Mouse (Mus musculus) MEL (cell line): ENCODE results near the gene Slc30a6. TPM values are rescaled to one million over a fixed set of nuclear protein-coding genes. Genes with fewer than 3 reads are reported as not detected.

Experiments
- DNase-seq: peaks from one replicate; pipeline ENCODE4 v3.0.0; 2011; ENCODE audit warnings: low read depth, low spot score
- H3K27ac ChIP-seq: 2 replicates; pipeline ENCODE4 v1.5.1; 2012; ENCODE audit warnings: low read depth, mild to moderate bottlenecking, control low read depth, low read length, moderate library complexity; ENCODE audit not compliant: control insufficient read depth
- H3K27me3 ChIP-seq, 2 experiments: fragments of 150-350 bp in 1 of 2; sonication (generic) in 1 of 2; 2 replicates each; pipeline ENCODE4 v1.6.1; 2012; ENCODE audit warnings: low read length in 2 of 2, mild to moderate bottlenecking in 2 of 2, improper control_type of control experiment in 1 of 2, moderate library complexity in 1 of 2; ENCODE audit not compliant: insufficient read depth in 2 of 2, control insufficient read depth in 1 of 2
- H3K36me3 ChIP-seq, 2 experiments: 2 replicates each; pipeline ENCODE4 v1.6.1; 2012 to 2014; ENCODE audit warnings: low read length in 2 of 2, improper control_type of control experiment in 1 of 2, inconsistent platforms in 1 of 2, mild to moderate bottlenecking in 1 of 2; ENCODE audit not compliant: insufficient read depth in 2 of 2, control insufficient read depth in 1 of 2
- H3K4me1 ChIP-seq, 2 experiments: fragments of 150-350 bp in 1 of 2; sonication (generic) in 1 of 2; 2 replicates each; pipeline ENCODE4 v1.6.1; 2012; ENCODE audit warnings: low read length in 2 of 2, improper control_type of control experiment in 1 of 2, mild to moderate bottlenecking in 1 of 2; ENCODE audit not compliant: insufficient read depth in 2 of 2, control insufficient read depth in 1 of 2
- H3K4me3 ChIP-seq, 2 experiments: fragments of 150-350 bp in 1 of 2; sonication (generic) in 1 of 2; 2 replicates each; pipeline ENCODE4 v1.5.1; 2012; ENCODE audit warnings: low read depth in 2 of 2, low read length in 2 of 2, mild to moderate bottlenecking in 2 of 2, moderate library complexity in 2 of 2, control low read depth in 1 of 2, improper control_type of control experiment in 1 of 2; ENCODE audit not compliant: control insufficient read depth in 1 of 2, insufficient read depth in 1 of 2
- H3K79me2 ChIP-seq: 2 replicates; pipeline ENCODE4 v1.6.1; 2012; ENCODE audit warnings: mild to moderate bottlenecking, low read length, moderate library complexity; ENCODE audit not compliant: control insufficient read depth, poor library complexity, insufficient read depth
- H3K9ac ChIP-seq: 2 replicates; pipeline ENCODE4 v1.6.1; 2012; ENCODE audit warnings: low read depth, mild to moderate bottlenecking, control low read depth, low read length, moderate library complexity; ENCODE audit not compliant: control insufficient read depth, poor library complexity, severe bottlenecking
- H3K9me3 ChIP-seq: fragments of 150-350 bp; sonication (generic); replicated peaks from 2 replicates; pipeline ENCODE4 v1.6.1; 2012; ENCODE audit warnings: mild to moderate bottlenecking, low read length, improper control_type of control experiment, moderate library complexity; ENCODE audit not compliant: insufficient read depth
- BHLHE40 ChIP-seq: IDR thresholded peaks from 2 replicates; pipeline ENCODE4 v1.6.1; 2012; ENCODE audit warnings: low read depth, mild to moderate bottlenecking, inconsistent platforms, low read length, improper control_type of control experiment, borderline replicate concordance
- CTCF ChIP-seq, 3 experiments: IDR thresholded peaks in 2 of 3; conservative IDR thresholded peaks in 1 of 3; 2 replicates each; pipeline ENCODE4 v1.5.1; 2011 to 2012; ENCODE audit warnings: low read length in 3 of 3, low read depth in 2 of 3, mild to moderate bottlenecking in 2 of 3, improper control_type of control experiment in 1 of 3, inconsistent platforms in 1 of 3, mixed read lengths in 1 of 3, moderate library complexity in 1 of 3; ENCODE audit not compliant: control insufficient read depth in 1 of 3, insufficient read depth in 1 of 3, poor library complexity in 1 of 3, severe bottlenecking in 1 of 3
- ETS1 ChIP-seq: IDR thresholded peaks from 2 replicates; pipeline ENCODE4 v1.6.1; 2012; ENCODE audit warnings: low read depth, mild to moderate bottlenecking, inconsistent platforms, low read length, improper control_type of control experiment, moderate library complexity
- GABPA ChIP-seq: IDR thresholded peaks from 2 replicates; pipeline ENCODE4 v1.6.1; 2012; ENCODE audit warnings: low read depth, mild to moderate bottlenecking, inconsistent platforms, low read length, improper control_type of control experiment, moderate library complexity
- JUND ChIP-seq: IDR thresholded peaks from 2 replicates; pipeline ENCODE4 v1.6.1; 2011; ENCODE audit warnings: low read depth, mild to moderate bottlenecking, improper control_type of control experiment, low read length
- MAX ChIP-seq: IDR thresholded peaks from 2 replicates; pipeline ENCODE4 v1.6.1; 2011; ENCODE audit warnings: low read length, improper control_type of control experiment
- MEF2A ChIP-seq: IDR thresholded peaks from 2 replicates; pipeline ENCODE4 v1.6.1; 2014; ENCODE audit warnings: low read depth, mild to moderate bottlenecking, inconsistent platforms, low read length, improper control_type of control experiment; ENCODE audit not compliant: poor library complexity, insufficient replicate concordance, severe bottlenecking; ENCODE audit errors: extremely low read depth
- NRF1 ChIP-seq: IDR thresholded peaks from 2 replicates; pipeline ENCODE4 v1.6.1; 2014; ENCODE audit warnings: low read depth, mild to moderate bottlenecking, inconsistent platforms, low read length, improper control_type of control experiment, moderate library complexity; ENCODE audit not compliant: poor library complexity, insufficient read depth, severe bottlenecking
- POLR2AphosphoS2 ChIP-seq: IDR thresholded peaks from 2 replicates; pipeline ENCODE4 v1.6.1; 2011; ENCODE audit warnings: low read length, improper control_type of control experiment
- RAD21 ChIP-seq: IDR thresholded peaks from 2 replicates; pipeline ENCODE4 v1.6.1; 2011; ENCODE audit warnings: mild to moderate bottlenecking, low read depth, low read length, improper control_type of control experiment
- polyA plus RNA-seq, 2 experiments: library from polyadenylated mRNA; stranded (reverse) in 1 of 2; unstranded in 1 of 2; fragments of >175 nt in 1 of 2; fragments of >200 nt in 1 of 2; gene quantifications; 2 replicates each; pipeline versions ENCODE4 v1.2.1 to v1.2.4; 2012; ENCODE audit warnings: low replicate concordance in 2 of 2, low read depth in 1 of 2; ENCODE audit not compliant: insufficient read length in 2 of 2, insufficient read depth in 1 of 2, missing spikeins in 1 of 2
- total RNA-seq: library from RNA; depleted of rRNA; stranded (reverse); fragments of 300-350 nt; gene quantifications from 2 replicates; pipeline ENCODE4 v1.2.3, GENCODE M21; 2012

The Slc30a6 gene
- total and polyA plus RNA-seq, 3 experiments = 15.5 to 19.4 TPM; not detected in 1

GRCm38 (mm10) chr17:74424401-74425005, 29.1 kb downstream of the Slc30a6 start:
- no peaks in the 10 kb centered on the region for H3K79me2 ChIP-seq
- H3K27ac ChIP-seq = no peak overlapping the region
- H3K4me1 ChIP-seq = no peaks in the 10 kb centered on the region; a peak in 1 of 4 replicates
- no peaks in the 10 kb centered on the region for H3K27me3 ChIP-seq
- H3K4me3 ChIP-seq = no peak overlapping the region
- peak; percentile 20 for DNase-seq
- TF ChIP-seq POLR2AphosphoS2 = no peak
- no peak for TF ChIP-seq MEF2A
- no peak for TF ChIP-seq ETS1
- no peak for TF ChIP-seq GABPA
- TF ChIP-seq, all 39 proteins: peak for 0
- Histone ChIP-seq H3K9me3 (no peaks in the 10 kb centered on the region), H3K36me3 (no peaks in the 10 kb centered on the region; a peak in 2 of 4 replicates), H3K9ac (no peak overlapping the region)

DNA sequence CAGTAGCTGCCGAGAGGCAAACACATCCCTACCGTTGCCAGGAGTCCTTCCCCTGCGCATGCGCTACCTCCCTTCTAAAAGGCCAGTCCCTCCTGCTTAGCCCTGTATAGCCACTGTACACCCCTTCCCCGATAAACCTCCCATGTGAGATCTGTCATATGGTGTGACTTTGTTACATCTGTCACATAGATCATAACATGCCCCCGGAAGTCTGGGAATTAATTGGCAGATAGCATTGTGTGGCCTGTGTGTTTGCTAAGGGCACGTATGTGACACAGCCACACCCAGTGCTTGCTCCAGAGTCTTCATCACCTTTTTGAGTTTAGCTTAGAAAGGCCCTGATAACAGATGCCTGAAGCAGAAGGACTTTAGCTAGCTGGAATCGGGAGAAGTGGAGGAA, 34.7 kb downstream of the Slc30a6 start:
- Histone ChIP-seq H3K36me3 (no peaks in the 10 kb centered on the region), H3K79me2 (no peaks in the 10 kb centered on the region), H3K4me1 (no peaks in the 10 kb centered on the region; a peak in 1 of 4 replicates), H3K9me3 (no peaks in the 10 kb centered on the region), H3K27ac (no peak overlapping the region), H3K4me3 (no peak overlapping the region), H3K9ac (no peak overlapping the region), H3K27me3 (no peaks in the 10 kb centered on the region)
- TF ChIP-seq JUND = no peak
- TF ChIP-seq BHLHE40 = no peak
- no peak for TF ChIP-seq MAX
- DNase-seq = no peak

DNA sequence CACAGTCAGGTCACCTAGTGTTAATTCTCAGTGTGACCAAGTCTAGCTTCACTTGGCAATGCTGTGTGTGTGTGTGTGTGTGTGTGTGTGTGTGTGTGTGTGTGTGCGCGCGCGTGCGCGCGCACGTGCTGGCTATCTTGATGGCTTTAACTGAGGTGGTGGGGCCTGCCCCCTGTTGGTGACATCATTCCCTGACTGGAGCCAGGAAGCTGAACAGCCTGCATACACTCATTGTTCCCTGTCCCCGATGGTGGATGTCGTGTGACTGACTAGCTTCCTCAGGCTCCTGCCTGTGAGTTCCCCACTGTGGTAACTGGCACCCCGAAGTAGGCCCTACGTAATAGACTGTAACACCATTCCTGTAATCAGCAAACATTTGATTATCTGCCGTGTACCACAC, 36.1 kb downstream of the Slc30a6 start:
- no peak overlapping the region for H3K27ac ChIP-seq

More for the DNA sequence above, 36.1 kb downstream of the Slc30a6 start:
- peak; percentile 3; the same call in 1 of the 2 replicates for TF ChIP-seq RAD21
- peak; percentile 3 to 25 (median 13); a peak in 3 of 6 replicates for TF ChIP-seq CTCF (IDR thresholded peaks at IDR 0.05 in 2 of 3, conservative IDR thresholded peaks at IDR 0.05 in 1 of 3; ENCODE audit: control insufficient read depth in 1 of 3, insufficient read depth in 1 of 3, low read depth in 2 of 3, low read length in 3 of 3, poor library complexity in 1 of 3, severe bottlenecking in 1 of 3)
- 0 out of 2 replicates have a peak, but pooled peaks have one; percentile 16 for TF ChIP-seq BHLHE40
- no peak for TF ChIP-seq NRF1
- Histone ChIP-seq H3K27me3 (no peaks in the 10 kb centered on the region), H3K9ac (no peak overlapping the region), H3K4me3 (no peak overlapping the region), H3K36me3 (no peaks in the 10 kb centered on the region), H3K9me3 (no peaks in the 10 kb centered on the region), H3K79me2 (no peaks in the 10 kb centered on the region), H3K4me1 (no peaks in the 10 kb centered on the region; a peak in 1 of 4 replicates)
- DNase-seq = peak; percentile 20
